Mouse (Mus musculus) liver, postnatal 0 days (tissue): ENCODE data around the gene Ppp1r27.

Experiments
- CTCF ChIP-seq: sonication (generic); IDR thresholded peaks from 2 replicates; pipeline ENCODE4 v1.5.1; 2016; ENCODE audit warnings: antibody characterized with exemption, low read depth
- EP300 ChIP-seq: IDR thresholded peaks from 2 replicates; pipeline ENCODE4 v1.6.1; 2016; ENCODE audit warnings: antibody characterized with exemption, low read depth, mild to moderate bottlenecking

DNA sequence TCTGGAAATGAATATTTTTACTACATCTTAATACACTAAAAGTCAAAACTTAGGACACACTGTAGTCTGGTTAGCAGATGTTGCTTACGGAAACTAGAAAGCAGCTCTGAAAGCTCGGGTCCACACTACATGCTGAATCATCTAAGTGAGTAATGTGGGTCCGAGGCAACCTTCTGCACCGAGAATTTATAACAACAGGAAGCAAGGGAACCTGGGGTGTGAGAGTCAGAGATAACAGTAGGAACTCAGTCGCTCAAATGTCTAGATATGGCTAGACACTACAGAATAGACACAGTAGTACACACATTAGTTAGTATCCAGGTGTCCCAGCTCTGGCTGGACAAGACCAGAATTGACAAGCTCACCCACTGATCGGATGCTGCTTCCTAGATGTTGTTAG lies 37.6 kb upstream of the Ppp1r27 start:
- TF ChIP-seq EP300: no peak
- no peak for TF ChIP-seq CTCF
